Mouse (Mus musculus) liver, postnatal 0 days (tissue): ENCODE results near the gene Slc8b1. TPM values are rescaled to one million over a fixed set of nuclear protein-coding genes. Genes with fewer than 3 reads are reported as not detected.

Source experiments
- ATAC-seq: fragments of 200-750 bp; cut with Nextera tagmentation; 2 replicates; pipeline ENCODE4 v1.8.0; 2017; ENCODE audit warnings: mild to moderate bottlenecking, moderate library complexity
- DNase-seq: peaks from one replicate; pipeline ENCODE4 v3.0.0-alpha.2; 2016
- H3K27ac ChIP-seq: fragments of 300-500 bp; sonication (generic); 2 replicates; pipeline ENCODE4 v1.5.1; 2014; ENCODE audit warnings: antibody characterized with exemption, moderate library complexity, mild to moderate bottlenecking, low read depth
- H3K27me3 ChIP-seq: fragments of 300-500 bp; sonication (generic); 2 replicates; pipeline ENCODE4 v1.6.1; 2014; ENCODE audit warnings: low read length, control low read depth, mixed read lengths; ENCODE audit not compliant: insufficient read depth
- H3K36me3 ChIP-seq: fragments of 300-500 bp; sonication (generic); replicated peaks from 2 replicates; pipeline ENCODE4 v1.6.1; 2014; ENCODE audit warnings: mild to moderate bottlenecking, control low read depth, low read length, moderate library complexity, mixed read lengths; ENCODE audit not compliant: insufficient read depth
- H3K4me1 ChIP-seq: fragments of 300-500 bp; sonication (generic); 2 replicates; pipeline ENCODE4 v1.6.1; 2014; ENCODE audit warnings: antibody characterized with exemption, mild to moderate bottlenecking, control low read depth; ENCODE audit not compliant: insufficient read depth
- H3K4me2 ChIP-seq: fragments of 300-500 bp; sonication (generic); 2 replicates; pipeline ENCODE4 v1.6.1; 2014; ENCODE audit warnings: low read depth, mild to moderate bottlenecking, low read length, moderate library complexity, mixed read lengths
- H3K4me3 ChIP-seq: fragments of 300-500 bp; sonication (generic); 2 replicates; pipeline ENCODE4 v1.5.1; 2014; ENCODE audit warnings: low read depth, low read length
- H3K9ac ChIP-seq: fragments of 300-500 bp; sonication (generic); replicated peaks from 2 replicates; pipeline ENCODE4 v1.6.1; 2014; ENCODE audit warnings: mild to moderate bottlenecking, moderate library complexity
- H3K9me3 ChIP-seq: fragments of 300-500 bp; sonication (generic); 2 replicates; pipeline ENCODE4 v1.6.1; 2016; ENCODE audit warnings: mild to moderate bottlenecking, control low read depth, low read length, mixed read lengths
- CTCF ChIP-seq: sonication (generic); IDR thresholded peaks from 2 replicates; pipeline ENCODE4 v1.5.1; 2016; ENCODE audit warnings: antibody characterized with exemption, low read depth
- EP300 ChIP-seq: IDR thresholded peaks from 2 replicates; pipeline ENCODE4 v1.6.1; 2016; ENCODE audit warnings: antibody characterized with exemption, low read depth, mild to moderate bottlenecking
- WGBS: fragments of 180-500 bp; shearing (Covaris S2); extraction: QIAGEN DNeasy Blood & Tissue Kit; methylation state at CpG from one replicate; pipeline ENCODE4 v1.1.7; 2014; ENCODE audit not compliant: insufficient replicate concordance; 5-methylcytosine and 5-hydroxymethylcytosine counted together
- polyA plus RNA-seq: library from polyadenylated mRNA; unstranded; fragments of >200 nt; fragmentation: Nextera tagmentation; extraction: Ambion mirVana; gene quantifications from 2 replicates; pipeline ENCODE4 v1.2.1, GENCODE M21; 2015

The Slc8b1 gene
- polyA plus RNA-seq, 1 experiment from 2014 or later = 15.3 TPM

- DNase-seq (no peak), ATAC-seq (no peak)
- Histone ChIP-seq H3K9ac (no peak overlapping the region), H3K27ac (no peak overlapping the region), H3K4me2 (no peak overlapping the region), H3K4me1 (no peaks in the 10 kb centered on the region), H3K4me3 (no peak overlapping the region), H3K9me3 (no peaks in the 10 kb centered on the region), H3K36me3 (peaks cover 62% of the 10 kb centered on the region), H3K27me3 (no peaks in the 10 kb centered on the region)
- TF ChIP-seq CTCF (no peak), EP300 (no peak)
- 95% methylated on average over 9 of the region's 13 CpGs for WGBS
Observed at GRCm38 (mm10) chr5:120536046-120536445, 25.1 kb downstream of the Slc8b1 start.

GRCm38 (mm10) chr5:120536632-120537031 is 25.7 kb downstream of the Slc8b1 start:
- H3K9me3 ChIP-seq = no peaks in the 10 kb centered on the region
- 79% methylated on average over 5 of the region's 5 CpGs for WGBS
- H3K27ac ChIP-seq = no peak overlapping the region
- H3K27me3 ChIP-seq = no peaks in the 10 kb centered on the region
- ATAC-seq = no peak
- no peak overlapping the region for H3K4me3 ChIP-seq
- no peak overlapping the region for H3K9ac ChIP-seq
- H3K4me1 ChIP-seq = no peaks in the 10 kb centered on the region
- no peak overlapping the region for H3K4me2 ChIP-seq
- peaks cover 63% of the 10 kb centered on the region for H3K36me3 ChIP-seq
- DNase-seq = no peak
- TF ChIP-seq CTCF = no peak

GRCm38 (mm10) chr5:120548236-120548850 is 37.4 kb downstream of the Slc8b1 start:
- ATAC-seq (no peak), DNase-seq (no peak)
- H3K36me3 ChIP-seq = peaks cover 57% of the 10 kb centered on the region
- no peak overlapping the region for H3K4me3 ChIP-seq
- TF ChIP-seq EP300 = no peak
- TF ChIP-seq CTCF = no peak
- no peaks in the 10 kb centered on the region for H3K9me3 ChIP-seq
- 86% methylated on average over 11 of the region's 11 CpGs for WGBS
- H3K9ac ChIP-seq = no peak overlapping the region
- no peak overlapping the region for H3K4me2 ChIP-seq
- no peaks in the 10 kb centered on the region for H3K27me3 ChIP-seq
- H3K27ac ChIP-seq = no peak overlapping the region
- H3K4me1 ChIP-seq = no peaks in the 10 kb centered on the region

GRCm38 (mm10) chr5:120550137-120550536 is 39.2 kb downstream of the Slc8b1 start:
- Histone ChIP-seq H3K4me2 (no peak overlapping the region), H3K4me3 (no peak overlapping the region), H3K4me1 (no peaks in the 10 kb centered on the region), H3K27me3 (no peaks in the 10 kb centered on the region), H3K27ac (no peak overlapping the region), H3K9ac (no peak overlapping the region), H3K36me3 (peaks cover 62% of the 10 kb centered on the region), H3K9me3 (no peaks in the 10 kb centered on the region)
- WGBS = 72% methylated on average over 5 of the region's 5 CpGs
- DNase-seq = no peak
- no peak for ATAC-seq
- TF ChIP-seq CTCF (0 out of 2 replicates have a peak, but pooled peaks have one; percentile 1), EP300 (no peak)

GRCm38 (mm10) chr5:120550673-120551072 is 39.7 kb downstream of the Slc8b1 start:
- Histone ChIP-seq H3K4me1 (no peaks in the 10 kb centered on the region), H3K4me2 (no peak overlapping the region), H3K9ac (no peak overlapping the region), H3K36me3 (peaks cover 66% of the 10 kb centered on the region), H3K4me3 (no peak overlapping the region), H3K27me3 (no peaks in the 10 kb centered on the region), H3K27ac (no peak overlapping the region), H3K9me3 (no peaks in the 10 kb centered on the region)
- WGBS = 98% methylated on average over 5 of the region's 5 CpGs
- no peak for DNase-seq
- TF ChIP-seq EP300 = no peak
- TF ChIP-seq CTCF = no peak
- no peak for ATAC-seq

GRCm38 (mm10) chr5:120555871-120556270 is 44.9 kb downstream of the Slc8b1 start:
- DNase-seq (no peak), ATAC-seq (no peak)
- Histone ChIP-seq H3K9me3 (no peaks in the 10 kb centered on the region), H3K4me1 (peaks cover 14% of the 10 kb centered on the region), H3K4me2 (no peak overlapping the region), H3K9ac (no peak overlapping the region), H3K36me3 (peaks cover 69% of the 10 kb centered on the region), H3K27me3 (no peaks in the 10 kb centered on the region), H3K27ac (no peak overlapping the region), H3K4me3 (no peak overlapping the region)
- no peak for TF ChIP-seq EP300
- no peak for TF ChIP-seq CTCF
- 91% methylated on average over 24 of the region's 24 CpGs for WGBS
